Mouse (Mus musculus): ENCODE data around the gene Pprc1.

Pprc1 gene

DNA sequence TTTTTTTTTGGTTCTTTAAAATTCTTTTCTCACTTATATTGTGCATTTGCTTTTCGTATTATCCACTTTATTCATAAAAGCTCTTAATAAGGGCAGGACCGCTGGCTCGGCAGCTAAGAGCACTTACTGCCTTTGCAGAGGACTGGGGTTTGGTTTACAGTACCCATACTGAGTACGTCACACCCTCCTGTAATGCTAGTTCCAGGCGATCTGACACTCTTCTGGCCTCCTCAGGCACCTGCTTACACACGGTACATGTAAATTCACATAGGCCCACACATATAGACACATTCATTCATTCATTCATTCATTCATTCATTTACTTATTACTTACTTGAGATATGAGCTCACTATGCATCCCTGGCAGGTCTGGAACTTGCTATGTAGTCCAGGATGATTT lies 76.2 kb downstream of the Pprc1 start:
- DNase-seq (ENCODE audit: low read depth): no peak

All from naive thymus-derived CD4-positive, alpha-beta T cell, adult 2 months (primary cell).